Mouse (Mus musculus) kidney, adult 9 months (tissue): ENCODE data around the gene Car3.

ENCODE experiments used
- DNase-seq: peaks from one replicate; pipeline ENCODE4 v3.0.0; 2022

Gene Car3

DNA sequence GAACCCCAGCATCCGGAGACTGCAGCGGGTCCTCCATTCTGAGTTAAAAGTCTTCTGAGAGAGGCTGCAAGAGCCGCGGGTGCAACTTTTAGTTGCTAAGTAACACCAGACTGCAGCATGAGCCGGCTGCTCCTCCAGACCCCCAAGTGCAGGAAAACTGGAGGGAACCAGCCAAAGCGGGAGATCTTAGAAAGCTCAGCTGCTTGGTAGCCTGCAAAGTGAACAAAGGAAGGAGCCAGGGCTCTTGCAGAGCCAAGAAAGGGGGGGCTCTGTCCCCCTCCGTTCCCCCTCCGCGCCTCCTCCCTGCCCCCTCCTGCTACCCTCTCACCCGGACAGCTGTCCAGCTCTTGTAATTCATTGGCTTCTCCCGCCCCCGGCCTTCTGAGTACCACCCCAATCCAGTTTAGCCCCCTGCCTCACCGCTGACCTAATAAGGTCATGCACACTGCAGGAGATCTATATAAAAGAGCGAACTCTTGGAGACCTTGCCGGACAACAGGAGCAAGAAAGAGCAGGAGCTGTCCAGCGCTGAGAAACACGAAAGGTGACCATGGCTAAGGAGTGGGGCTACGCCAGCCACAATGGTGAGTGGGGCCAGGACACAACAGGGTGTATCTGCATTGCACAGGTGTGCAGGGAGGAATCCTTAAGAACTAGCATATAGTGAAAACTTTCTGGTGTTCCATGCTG lies at the start of gene Car3:
TSS of gene Car3 (plus strand) at position 491 of the 690 bp plus-strand sequence.
- DNase-seq, result no peak

DNA sequence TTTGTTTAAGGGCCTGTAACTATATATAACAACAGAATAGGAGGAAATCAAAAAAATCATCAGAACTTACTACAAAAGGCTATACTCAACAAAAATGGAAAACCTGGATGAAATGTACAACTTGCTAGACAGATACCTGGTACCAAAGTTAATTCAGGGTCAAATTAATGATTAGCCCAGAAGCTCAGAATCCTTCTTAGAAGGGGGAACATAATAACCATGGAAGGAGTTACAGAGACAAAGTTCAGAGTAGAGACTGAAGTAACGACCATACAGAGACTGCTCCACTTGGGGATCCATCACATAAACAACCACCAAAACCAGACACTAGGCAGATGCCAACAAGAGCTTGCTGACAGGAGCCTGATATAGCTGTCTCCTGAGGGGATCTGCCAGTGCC lies 47.9 kb upstream of the Car3 start:
- peak; percentile 75 for DNase-seq

DNA sequence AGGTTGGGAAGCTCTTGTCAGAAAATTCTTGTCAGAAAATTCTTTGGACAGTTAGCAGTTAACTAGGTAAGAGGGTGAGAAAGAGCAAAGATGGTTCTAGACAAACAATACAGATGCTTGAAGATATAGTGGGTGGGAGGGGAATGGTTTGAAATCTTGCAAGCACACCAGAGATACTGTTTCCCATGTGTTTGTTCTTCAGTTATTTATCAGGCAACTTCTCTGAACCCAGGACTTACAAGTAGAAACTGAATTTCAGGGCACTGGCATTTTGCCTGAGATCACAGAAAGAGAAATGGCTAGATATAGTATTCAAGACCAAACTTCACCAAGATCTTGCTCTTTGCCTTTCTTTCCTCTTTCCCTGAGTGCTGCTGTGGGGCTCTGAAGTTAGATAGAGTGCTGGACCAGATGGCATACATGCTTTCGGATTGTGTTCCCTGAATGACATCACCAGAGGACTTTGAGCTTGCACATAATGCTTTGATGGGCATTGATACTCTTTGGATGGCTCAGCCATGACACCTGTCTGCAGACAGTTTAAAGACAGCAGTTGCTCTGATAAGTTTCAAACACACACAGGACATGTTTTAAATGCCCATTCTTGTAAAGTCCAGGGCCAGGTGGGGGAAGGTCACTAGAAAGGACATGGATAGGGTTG lies 43.3 kb upstream of the Car3 start:
- DNase-seq, result no peak

GRCm38 (mm10) chr3:14828896-14829295 lies 34.4 kb upstream of the Car3 start:
- peak; percentile 88 for DNase-seq

DNA sequence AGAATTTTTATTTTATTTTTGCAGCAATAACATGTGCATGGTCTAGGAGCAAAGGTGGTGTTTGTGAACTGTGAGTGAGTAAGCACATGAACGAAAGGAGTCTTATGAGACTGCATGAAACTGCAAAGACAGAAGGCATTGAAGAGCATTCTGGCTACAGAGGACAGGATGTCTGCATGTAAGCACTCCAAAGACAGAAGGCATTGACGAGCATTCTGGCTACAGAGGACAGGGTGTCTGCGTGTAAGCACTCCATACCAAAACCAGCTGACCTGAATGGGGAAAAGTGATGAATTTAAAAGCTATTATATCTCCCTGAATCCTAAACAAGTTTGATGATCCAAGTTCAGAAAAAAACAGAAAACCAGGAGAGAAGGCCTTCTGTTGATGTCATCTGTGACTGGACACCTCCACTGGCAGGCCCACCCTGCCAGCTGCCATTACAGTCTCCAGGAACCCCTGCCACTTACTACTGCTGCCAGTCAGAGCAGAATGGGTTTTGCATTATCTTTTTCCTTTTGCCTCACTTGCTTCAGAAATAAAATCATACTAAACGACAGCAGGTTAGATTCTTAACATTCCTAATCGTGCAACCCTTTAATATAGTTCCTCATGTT lies 32.0 kb upstream of the Car3 start:
- DNase-seq, result no peak

DNA sequence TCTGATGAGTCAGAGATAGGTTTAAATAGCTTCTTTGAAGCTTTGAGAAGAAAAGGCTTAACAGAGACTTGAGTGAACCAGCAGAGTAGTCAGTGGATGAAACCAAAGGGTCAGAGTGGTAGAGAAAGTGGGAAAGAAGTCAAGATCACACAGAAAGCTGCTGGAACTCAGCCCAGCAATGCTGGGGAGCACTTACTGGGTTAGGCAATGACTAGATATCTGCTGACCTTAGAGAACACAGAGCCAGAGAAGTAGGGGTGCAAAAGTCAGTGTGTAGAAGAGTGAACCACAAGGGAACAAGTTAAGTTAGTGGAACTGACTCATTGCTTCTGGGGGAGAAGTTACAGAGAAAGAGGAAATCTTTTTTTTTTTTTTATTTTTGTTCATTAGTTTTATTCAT lies 30.5 kb upstream of the Car3 start:
- peak; percentile 93 for DNase-seq

DNA sequence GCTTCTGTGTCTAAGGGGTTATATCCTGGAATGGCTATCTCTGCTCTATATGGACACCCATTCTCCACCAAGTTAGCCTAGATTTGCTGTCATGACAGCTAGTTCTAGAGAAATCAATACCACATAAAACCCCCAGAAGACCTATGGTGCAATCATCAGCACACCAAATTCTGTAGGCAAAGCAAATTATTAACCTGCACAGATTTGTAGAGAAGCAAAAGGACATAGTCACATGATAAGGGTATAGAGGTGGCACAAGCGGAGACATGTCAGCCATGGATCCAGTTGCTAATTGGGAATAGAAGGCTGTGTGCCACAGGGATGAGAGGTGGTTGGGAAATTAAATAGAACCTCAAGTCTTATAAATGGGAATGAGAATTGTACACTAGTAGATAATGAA lies 24.4 kb upstream of the Car3 start:
- DNase-seq, result no peak

DNA sequence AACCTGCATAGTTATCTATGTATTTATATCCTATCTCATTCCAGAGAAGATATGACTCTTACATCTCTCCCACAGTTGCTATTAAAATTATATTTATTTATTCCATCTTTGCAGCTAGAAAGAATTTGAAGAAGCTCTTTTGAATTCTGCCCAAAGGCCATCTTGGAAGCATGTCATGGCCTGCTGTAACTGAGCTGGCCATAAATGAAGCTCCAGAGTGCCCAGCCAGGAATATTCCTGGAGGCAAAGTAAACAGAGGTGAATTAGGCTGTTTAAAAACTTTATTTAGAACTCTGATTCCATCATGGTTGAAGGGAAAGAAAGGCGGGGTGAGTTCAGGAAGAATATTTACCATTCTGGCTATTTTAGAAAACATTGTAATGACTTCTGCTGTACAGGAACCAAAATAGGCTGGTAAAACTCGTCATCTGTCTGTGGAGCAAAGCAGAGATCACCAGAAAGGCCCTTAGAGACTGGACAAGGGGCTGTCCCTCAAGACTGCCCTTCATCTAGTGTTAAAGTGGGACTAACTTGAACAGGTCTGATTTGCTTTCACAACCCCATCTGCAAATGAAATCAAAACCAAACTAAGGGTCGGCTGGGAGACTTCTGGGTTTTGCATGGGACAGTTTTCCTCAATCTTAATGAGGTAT lies 23.7 kb upstream of the Car3 start:
- DNase-seq, result no peak

DNA sequence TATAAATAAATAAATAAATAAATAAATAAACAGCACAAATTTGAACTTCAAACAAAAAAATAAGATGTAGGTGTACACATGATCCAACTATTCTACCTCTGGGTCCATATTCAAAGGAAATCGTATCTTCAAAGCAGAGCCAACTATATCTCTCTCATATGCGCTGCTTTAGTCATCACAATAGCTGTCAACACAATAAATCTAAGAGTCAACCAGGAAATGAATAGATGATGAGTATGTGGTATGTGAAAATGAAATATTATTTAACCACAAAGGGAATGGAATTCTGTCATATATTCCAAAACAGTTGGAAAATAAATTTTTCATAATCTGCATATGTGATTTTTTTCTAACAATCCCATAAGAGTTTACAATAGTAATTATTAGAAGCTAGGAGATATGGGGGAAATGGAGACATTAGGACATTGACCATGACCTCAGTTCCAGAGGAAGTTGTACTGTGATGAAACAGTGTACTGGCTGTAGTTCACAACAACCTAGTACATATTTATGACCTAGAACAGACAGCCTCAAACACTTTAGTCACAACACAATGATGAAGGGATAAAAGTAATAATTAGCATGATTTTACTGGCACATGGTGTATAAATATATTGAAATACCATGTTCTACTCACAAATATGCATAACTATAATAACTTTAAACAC lies 14.6 kb upstream of the Car3 start:
- DNase-seq, result no peak

- no peak for DNase-seq
These were observed 9.3 kb upstream of the Car3 start for GRCm38 (mm10) chr3:14853966-14854365.

DNA sequence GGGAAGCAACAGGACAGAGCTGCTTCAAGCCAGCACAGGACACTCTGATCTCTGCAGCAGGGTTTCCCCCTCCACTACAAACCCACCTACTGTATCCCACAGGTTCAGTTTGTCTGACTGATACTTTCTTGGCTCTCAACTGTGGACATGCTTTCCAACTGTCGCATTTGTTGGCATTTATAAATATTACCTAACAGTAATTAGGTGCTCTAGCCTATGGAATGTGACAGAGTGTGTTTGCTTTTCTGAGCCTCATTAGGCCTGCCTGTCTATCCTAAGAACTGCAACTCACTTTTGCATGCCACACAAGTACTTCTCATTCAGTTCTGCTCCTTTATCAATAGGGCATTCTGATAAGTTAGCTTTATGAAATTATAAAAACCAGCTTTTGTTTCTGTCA lies 8.9 kb upstream of the Car3 start:
- DNase-seq, result no peak

GRCm38 (mm10) chr3:14857874-14858273 lies 5.4 kb upstream of the Car3 start:
- no peak for DNase-seq

GRCm38 (mm10) chr3:14860291-14860690 lies 3.0 kb upstream of the Car3 start:
- no peak for DNase-seq

DNA sequence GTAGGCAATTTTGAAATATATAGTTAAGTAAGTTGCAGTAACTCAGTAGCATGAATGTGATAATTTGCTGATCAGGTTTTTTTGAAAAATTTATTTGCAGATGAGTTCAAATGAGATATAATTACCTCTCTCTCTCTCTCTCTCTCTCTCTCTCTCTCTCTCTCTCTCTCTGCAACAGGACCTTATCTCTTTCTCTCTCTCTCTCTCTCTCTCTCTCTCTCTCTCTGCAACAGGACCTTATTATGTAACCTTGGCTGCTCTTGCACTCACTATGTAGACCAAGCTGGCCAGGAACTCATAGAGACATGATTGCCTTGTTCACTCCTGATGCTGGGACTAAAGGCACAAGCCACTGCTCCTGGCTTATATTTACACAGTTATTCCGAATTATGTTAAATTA lies 2.1 kb upstream of the Car3 start:
- no peak for DNase-seq

DNA sequence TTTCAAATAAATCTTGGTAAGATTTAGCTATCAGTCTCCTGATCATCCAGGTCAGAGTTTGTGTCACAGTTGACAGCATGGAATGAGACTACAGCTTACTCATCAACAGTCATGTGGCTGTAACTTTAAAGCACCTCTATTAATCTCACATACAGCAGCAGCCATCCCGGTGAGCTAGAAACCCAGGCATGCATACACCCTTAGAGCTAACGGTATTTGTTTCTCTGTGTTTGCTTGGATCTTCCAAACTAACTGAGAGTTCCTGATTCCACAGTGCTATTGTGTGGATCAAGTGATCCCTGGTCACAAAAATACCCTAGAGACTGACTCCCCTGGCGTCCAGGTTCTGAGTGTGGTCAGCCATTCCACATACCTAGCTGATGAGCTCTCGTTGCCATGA lies 1.5 kb upstream of the Car3 start:
- DNase-seq, result no peak

- DNase-seq, result peak; percentile 30
These were observed 674 bp upstream of the Car3 start for GRCm38 (mm10) chr3:14862654-14863021.

GRCm38 (mm10) chr3:14863922-14864321 lies 610 bp downstream of the Car3 start:
- no peak for DNase-seq

GRCm38 (mm10) chr3:14865941-14866340 lies 2.6 kb downstream of the Car3 start:
- DNase-seq, result no peak

GRCm38 (mm10) chr3:14869779-14870178 lies 6.5 kb downstream of the Car3 start:
- peak; percentile 85 for DNase-seq

GRCm38 (mm10) chr3:14870528-14870927 lies 7.2 kb downstream of the Car3 start:
- DNase-seq, result no peak

DNA sequence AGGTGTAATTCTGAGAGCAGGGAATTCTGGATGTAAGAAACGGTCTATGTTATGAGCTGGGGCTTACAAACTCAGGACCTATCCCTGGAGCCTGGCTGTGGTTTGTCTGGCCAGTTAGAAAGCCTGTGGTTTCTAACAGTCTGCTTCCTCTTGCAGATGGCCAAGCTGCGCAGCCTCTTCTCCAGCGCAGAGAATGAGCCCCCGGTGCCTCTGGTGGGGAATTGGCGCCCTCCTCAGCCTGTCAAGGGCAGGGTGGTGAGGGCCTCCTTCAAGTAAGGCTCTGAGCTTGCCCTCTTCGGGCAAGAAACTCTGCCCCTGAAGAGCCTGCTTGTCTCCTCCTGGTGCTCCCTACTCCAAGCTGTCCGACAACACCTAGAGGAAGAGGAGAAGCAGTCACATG lies 8.1 kb downstream of the Car3 start:
- DNase-seq, result peak; percentile 65

DNA sequence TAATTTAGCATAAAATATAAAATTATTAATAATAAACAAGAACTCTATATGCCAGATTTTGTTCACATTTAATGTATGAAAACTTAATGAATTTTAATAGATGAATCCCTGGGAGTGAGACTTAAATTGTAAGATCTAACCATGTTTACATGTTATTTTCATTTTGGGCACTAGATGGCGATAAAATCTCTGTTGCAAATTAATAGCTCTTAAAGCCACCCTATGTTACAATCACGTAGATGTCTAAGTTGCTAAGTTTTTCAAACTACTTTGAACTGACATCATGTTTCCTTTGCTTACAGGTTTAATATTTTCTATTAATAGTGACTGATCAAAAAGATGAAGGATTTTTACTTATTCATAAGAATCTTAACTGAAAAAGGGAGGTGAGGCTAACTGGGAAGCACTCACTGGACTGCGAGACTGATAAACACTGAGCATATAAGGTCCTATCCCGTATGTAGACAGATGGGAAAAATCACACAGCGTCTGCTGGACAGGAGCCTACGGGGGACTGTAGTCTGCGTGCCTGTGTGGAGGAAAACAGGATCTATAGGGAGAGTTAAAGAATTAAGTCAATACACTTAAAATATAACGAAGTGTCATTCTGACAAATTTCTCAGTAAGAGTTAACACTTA lies 11.2 kb downstream of the Car3 start:
- peak; percentile 79 for DNase-seq
